Mouse (Mus musculus): ENCODE data around the gene Apoa1. TPM values are rescaled to one million over a fixed set of nuclear protein-coding genes. Genes with fewer than 3 reads are reported as not detected.
A peak's percentile ranks its signal among the peaks of the same experiment; 100 is the strongest.

The Apoa1 gene
- polyA plus RNA-seq, 1 experiment from 2014 or later, result 2.5 TPM

DNA sequence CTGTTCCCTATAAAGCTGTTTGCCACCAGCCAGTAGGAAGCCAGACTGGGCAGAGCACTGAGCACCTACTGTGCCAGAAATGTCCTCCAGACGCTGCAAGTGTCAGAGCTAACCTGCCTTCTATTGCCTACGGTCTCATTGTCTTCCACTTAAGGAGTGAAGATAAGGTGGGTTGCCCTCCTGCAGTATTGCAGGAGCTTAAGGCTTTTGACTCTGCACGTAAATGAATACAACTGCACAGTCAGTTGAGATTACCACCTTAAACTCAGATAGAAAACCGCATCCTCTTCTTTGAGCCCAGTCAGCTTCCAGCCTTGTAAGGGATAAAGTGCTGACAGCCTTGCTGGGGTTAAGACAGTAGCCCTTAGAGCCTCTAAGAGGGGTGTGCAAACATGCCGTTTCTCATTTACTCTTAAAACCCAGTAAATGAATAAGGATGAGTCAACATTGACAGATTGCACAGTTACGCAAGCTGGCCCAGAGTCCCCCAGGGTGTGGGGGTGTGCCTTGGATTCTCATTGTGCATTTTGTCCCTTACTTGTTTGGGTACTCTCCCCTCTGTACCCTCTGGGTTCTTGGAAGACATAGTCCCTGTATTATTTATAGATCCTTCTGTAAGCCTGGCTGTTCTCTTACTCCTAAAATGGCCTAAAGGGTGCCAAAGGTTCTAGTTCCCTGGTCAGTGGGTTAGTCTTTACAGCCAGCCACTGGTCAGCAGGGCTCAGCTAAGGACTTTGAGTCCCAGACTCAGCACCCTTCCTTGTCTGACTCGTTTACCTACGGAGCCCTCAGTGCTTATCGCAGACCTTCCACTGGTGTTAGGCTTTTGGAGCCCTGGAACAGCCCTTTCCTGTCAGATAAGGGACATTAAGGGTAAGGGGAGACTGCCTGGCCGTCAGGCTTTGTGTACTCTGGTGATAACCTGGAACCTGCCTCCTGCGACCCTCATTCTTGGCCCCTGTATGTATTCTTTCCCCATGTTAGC, 12.8 kb upstream of the Apoa1 start:
- Histone ChIP-seq H3K4me3 (replicated peaks) (no peak overlapping the region), H3K4me1 (replicated peaks) (no peaks in the 10 kb centered on the region), H3K4me2 (no peak overlapping the region), H3K36me3 (peaks cover 68% of the 10 kb centered on the region), H3K9me3 (no peaks in the 10 kb centered on the region), H3K27ac (no peak overlapping the region), H3K9ac (replicated peaks) (no peak overlapping the region), H3K27me3 (no peaks in the 10 kb centered on the region)
- ATAC-seq (ENCODE audit: insufficient number of reproducible peaks, insufficient read depth, low FRiP score, low TSS enrichment, low read depth), result no peak
- WGBS, result 82% methylated on average over 11 of the region's 11 CpGs

DNA sequence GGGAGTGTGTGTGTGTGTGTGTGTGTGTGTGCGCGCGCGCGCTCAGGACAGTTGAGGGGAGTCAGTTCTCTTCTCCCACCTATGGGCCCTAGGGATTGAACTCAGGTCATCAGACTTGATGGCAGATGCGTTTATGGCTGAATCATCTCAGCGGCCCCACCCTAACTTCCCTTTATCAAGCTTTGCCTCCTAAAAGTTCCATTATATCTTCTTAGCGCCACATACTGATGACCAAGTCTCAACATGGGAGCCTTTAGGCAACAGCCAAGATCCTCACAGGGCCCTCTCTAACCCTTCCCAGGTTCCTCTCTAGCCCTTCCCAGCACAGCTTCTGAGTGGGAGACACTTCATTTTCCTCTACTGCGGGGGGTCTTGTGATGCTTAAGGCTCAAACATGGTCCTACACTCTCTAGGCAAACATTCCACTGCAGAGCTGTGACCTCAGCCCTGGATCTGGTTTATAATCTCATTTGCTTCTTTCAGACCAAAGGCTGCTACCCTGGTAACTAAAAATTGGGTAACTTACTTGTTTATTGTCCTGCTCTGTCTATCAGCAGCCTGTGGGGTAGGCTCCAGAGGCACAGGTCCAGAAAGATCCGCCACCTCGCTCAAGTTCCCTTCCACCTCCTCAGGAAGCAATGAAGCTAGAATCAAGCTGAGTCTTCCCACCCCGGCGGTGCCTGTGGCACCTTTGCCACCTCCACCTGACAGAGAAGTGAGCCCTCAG, 11.5 kb upstream of the Apoa1 start:
- Histone ChIP-seq H3K4me3 (replicated peaks) (no peak overlapping the region), H3K4me2 (no peak overlapping the region), H3K36me3 (peaks cover 68% of the 10 kb centered on the region), H3K9ac (replicated peaks) (no peak overlapping the region), H3K4me1 (replicated peaks) (no peaks in the 10 kb centered on the region), H3K27me3 (no peaks in the 10 kb centered on the region), H3K9me3 (no peaks in the 10 kb centered on the region), H3K27ac (no peak overlapping the region)
- WGBS, result 93% methylated on average over 13 of the region's 13 CpGs
- ATAC-seq (ENCODE audit: insufficient number of reproducible peaks, insufficient read depth, low FRiP score, low TSS enrichment, low read depth), result no peak

DNA sequence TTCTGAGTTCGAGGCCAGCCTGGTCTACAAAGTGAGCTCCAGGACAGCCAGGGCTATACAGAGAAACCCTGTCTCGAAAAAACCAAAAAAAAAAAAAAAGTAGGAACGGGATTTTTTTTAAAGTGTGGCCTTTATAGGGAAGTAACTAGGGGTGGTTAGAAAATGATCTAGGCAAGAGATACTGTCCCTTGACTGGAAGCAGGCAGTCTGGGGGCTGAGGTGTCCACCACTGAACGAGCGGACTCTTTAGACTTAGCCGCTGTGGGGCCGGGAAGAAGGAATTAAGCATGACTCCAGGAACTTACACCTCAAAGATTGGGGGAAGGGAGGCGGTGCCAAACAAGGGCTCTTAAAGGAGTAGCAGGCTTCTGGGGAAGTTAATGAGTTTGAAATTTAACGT, 10.2 kb upstream of the Apoa1 start:
- no peak overlapping the region for H3K4me3 ChIP-seq (replicated peaks)
- no peak overlapping the region for H3K9ac ChIP-seq (replicated peaks)
- H3K27me3 ChIP-seq, result no peaks in the 10 kb centered on the region
- no peak overlapping the region for H3K27ac ChIP-seq
- no peak overlapping the region for H3K4me2 ChIP-seq
- no peak for ATAC-seq (ENCODE audit: insufficient number of reproducible peaks, insufficient read depth, low FRiP score, low TSS enrichment, low read depth)
- H3K9me3 ChIP-seq, result no peaks in the 10 kb centered on the region
- H3K4me1 ChIP-seq (replicated peaks), result no peaks in the 10 kb centered on the region
- whole genome bisulfite sequencing, result 62% methylated on average over 9 of the region's 9 CpGs
- peaks cover 69% of the 10 kb centered on the region for H3K36me3 ChIP-seq

DNA sequence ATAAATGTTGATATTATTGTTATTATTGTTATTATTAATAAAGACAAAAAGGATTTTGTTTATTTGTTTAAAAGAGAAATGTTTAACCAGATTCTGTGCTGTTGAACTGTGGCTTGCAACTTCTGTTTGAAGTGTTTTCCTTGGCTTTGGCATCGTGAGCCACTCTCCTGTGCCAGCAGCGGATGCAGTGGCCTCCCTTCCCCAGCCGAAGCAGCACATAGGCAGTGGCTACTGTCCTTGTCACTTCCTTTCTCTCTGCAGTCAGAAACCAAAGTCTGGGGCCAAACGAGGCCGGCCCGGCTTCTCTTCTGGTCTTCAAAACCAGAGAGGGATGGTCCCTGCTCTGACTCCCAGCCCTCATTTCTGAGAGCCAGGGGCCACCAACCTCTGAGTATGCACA, 5.3 kb upstream of the Apoa1 start:
- Histone ChIP-seq H3K27me3 (0 out of 2 replicates have a peak, but pooled peaks cover 4% of the 10 kb centered on the region), H3K36me3 (peaks cover 53% of the 10 kb centered on the region), H3K9ac (replicated peaks) (no peak overlapping the region), H3K4me3 (replicated peaks) (no peak overlapping the region), H3K4me2 (no peak overlapping the region), H3K4me1 (replicated peaks) (no peaks in the 10 kb centered on the region), H3K27ac (no peak overlapping the region), H3K9me3 (no peaks in the 10 kb centered on the region)
- 86% methylated on average over 6 of the region's 6 CpGs for WGBS
- ATAC-seq (ENCODE audit: insufficient number of reproducible peaks, insufficient read depth, low FRiP score, low TSS enrichment, low read depth), result no peak

DNA sequence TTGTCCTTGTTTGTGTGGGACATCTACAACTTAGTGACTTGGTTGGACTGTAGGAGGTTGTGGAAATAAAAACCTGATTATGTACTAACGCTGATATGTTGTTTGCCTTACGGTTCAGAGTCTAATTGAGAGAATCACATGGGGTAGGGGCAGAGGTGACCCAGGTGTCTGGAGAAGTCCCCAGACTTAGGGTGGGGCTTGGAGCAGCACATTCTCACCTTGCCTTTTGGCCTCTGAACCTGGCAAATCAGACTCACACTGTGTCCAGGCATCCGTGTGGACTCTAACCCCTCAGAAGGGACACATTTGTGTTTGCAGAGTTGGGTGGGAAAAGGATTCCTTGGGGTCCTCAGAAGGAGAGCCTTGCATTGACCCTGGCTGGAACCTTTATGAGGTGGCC, 4.3 kb upstream of the Apoa1 start:
- Histone ChIP-seq H3K4me2 (no peak overlapping the region), H3K9ac (replicated peaks) (no peak overlapping the region), H3K27ac (no peak overlapping the region), H3K9me3 (no peaks in the 10 kb centered on the region), H3K27me3 (0 out of 2 replicates have a peak, but pooled peaks cover 7% of the 10 kb centered on the region), H3K4me1 (replicated peaks) (no peaks in the 10 kb centered on the region), H3K4me3 (replicated peaks) (no peak overlapping the region), H3K36me3 (peaks cover 49% of the 10 kb centered on the region)
- ATAC-seq (ENCODE audit: insufficient number of reproducible peaks, insufficient read depth, low FRiP score, low TSS enrichment, low read depth), result no peak
- WGBS, result 80% methylated on average over 3 of the region's 3 CpGs

DNA sequence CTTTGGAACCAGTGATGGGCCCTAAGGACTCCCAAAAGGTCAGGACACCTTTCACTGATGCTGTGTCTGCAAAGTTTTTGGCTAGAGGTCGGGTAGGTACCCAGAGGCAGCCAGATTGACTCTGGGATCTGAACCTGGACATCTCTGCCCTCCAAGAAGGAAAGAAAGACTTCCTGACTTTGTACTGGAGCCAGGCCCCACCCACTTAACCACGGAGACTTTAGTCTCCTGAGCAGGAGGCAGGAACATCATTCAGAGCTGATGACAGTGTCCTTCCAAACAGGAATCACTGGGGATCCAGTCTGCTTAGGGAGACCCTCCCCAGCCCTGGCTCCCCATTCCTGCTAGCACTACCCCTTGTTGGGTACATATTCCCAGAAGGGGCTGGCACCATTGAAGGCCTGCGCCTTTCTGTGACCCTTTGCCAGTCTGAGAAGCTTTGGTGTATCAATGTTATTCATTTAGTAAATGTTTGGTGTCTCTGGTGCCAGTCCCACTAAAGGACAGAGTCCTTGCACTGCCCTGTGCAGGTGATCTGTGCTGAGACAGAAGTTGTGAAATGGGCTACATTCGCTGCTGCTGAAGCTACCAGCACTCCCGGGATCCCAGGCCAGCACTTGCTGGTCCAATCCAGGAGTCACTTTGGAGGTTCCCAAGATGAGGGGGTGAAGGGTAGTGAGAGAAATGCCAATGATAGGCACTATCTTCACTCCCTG, 3.3 kb upstream of the Apoa1 start:
- peaks cover 40% of the 10 kb centered on the region for H3K36me3 ChIP-seq
- no peak for ATAC-seq (ENCODE audit: insufficient number of reproducible peaks, insufficient read depth, low FRiP score, low TSS enrichment, low read depth)
- 65% methylated on average over 5 of the region's 5 CpGs for WGBS

DNA sequence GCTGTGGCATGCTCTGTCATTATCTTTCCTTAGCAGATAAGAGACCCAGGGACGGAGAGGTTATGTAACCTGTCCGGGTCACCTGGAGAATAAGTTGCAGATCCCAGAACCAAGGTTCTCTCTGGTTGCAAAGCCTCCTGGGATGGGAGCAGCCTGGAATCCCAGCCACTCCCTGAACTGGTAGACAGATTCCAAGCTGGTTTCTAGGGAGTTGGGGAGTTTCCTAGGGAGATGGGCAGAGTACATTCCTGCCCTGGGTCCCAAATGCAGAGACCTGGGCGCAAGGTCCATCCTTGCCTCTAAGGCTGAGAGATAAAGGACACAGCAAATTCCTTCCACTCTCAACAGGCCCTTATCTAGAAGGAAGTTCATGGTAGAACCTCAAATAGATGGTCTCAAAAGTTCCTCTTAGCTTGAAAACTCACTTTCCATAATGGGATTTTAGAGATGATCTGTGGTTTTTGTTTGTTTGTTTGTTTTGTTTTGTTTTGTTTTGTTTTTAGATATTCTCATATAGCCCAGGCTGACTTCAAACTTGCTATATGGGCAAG, 1.2 kb upstream of the Apoa1 start:
- H3K9me3 ChIP-seq, result no peaks in the 10 kb centered on the region
- WGBS, result 88% methylated on average over 3 of the region's 3 CpGs
- ATAC-seq (ENCODE audit: insufficient number of reproducible peaks, insufficient read depth, low FRiP score, low TSS enrichment, low read depth), result no peak
- H3K27ac ChIP-seq, result no peak overlapping the region
- H3K36me3 ChIP-seq, result peaks cover 20% of the 10 kb centered on the region
- H3K4me2 ChIP-seq, result no peak overlapping the region
- no peak overlapping the region for H3K9ac ChIP-seq (replicated peaks)
- peaks cover 7% of the 10 kb centered on the region for H3K4me1 ChIP-seq (replicated peaks)
- peaks cover 13% of the 10 kb centered on the region; the same call in 1 of the 2 replicates for H3K27me3 ChIP-seq
- H3K4me3 ChIP-seq (replicated peaks), result no peak overlapping the region

More for the DNA sequence above, 3.3 kb upstream of the Apoa1 start:
- H3K9ac ChIP-seq (replicated peaks), result no peak overlapping the region
- no peaks in the 10 kb centered on the region for H3K9me3 ChIP-seq
- no peak overlapping the region for H3K4me2 ChIP-seq
- H3K4me3 ChIP-seq (replicated peaks), result no peak overlapping the region
- 0 out of 2 replicates have a peak, but pooled peaks cover 7% of the 10 kb centered on the region for H3K27me3 ChIP-seq
- H3K27ac ChIP-seq, result no peak overlapping the region
- H3K4me1 ChIP-seq (replicated peaks), result no peaks in the 10 kb centered on the region

DNA sequence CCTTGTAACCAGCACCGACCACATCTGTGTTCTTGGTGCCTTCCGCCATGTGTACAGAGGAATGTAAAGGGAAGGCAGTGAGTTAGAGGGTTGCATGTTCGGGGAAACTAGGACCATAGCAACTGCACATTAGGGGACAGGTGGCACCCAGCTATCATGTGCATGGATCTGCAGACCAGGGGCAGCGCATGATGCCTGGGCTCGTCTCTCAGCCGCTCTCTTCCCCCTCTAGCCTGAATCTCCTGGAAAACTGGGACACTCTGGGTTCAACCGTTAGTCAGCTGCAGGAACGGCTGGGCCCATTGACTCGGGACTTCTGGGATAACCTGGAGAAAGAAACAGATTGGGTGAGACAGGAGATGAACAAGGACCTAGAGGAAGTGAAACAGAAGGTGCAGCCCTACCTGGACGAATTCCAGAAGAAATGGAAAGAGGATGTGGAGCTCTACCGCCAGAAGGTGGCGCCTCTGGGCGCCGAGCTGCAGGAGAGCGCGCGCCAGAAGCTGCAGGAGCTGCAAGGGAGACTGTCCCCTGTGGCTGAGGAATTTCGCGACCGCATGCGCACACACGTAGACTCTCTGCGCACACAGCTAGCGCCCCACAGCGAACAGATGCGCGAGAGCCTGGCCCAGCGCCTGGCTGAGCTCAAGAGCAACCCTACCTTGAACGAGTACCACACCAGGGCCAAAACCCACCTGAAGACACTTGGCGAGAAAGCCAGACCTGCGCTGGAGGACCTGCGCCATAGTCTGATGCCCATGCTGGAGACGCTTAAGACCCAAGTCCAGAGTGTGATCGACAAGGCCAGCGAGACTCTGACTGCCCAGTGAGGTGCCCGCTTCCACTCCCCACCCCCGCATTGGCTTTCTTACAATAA, 1.4 kb downstream of the Apoa1 start:
- Histone ChIP-seq H3K27ac (0 out of 2 replicates have a peak overlapping the region, but pooled peaks have one; percentile 12), H3K4me3 (replicated peaks) (peak overlapping the region; percentile 51), H3K36me3 (0 out of 2 replicates have a peak, but pooled peaks cover under 1% of the 10 kb centered on the region), H3K9me3 (no peaks in the 10 kb centered on the region), H3K4me2 (peak overlapping the region; percentile 82), H3K27me3 (peaks cover 13% of the 10 kb centered on the region; the same call in 1 of the 2 replicates), H3K9ac (replicated peaks) (peak overlapping the region; percentile 60), H3K4me1 (replicated peaks) (peaks cover 7% of the 10 kb centered on the region)
- ATAC-seq (ENCODE audit: insufficient number of reproducible peaks, insufficient read depth, low FRiP score, low TSS enrichment, low read depth), result peak; percentile 83; the same call in 1 of the 2 replicates
- WGBS, result 16% methylated on average over 37 of the region's 37 CpGs

DNA sequence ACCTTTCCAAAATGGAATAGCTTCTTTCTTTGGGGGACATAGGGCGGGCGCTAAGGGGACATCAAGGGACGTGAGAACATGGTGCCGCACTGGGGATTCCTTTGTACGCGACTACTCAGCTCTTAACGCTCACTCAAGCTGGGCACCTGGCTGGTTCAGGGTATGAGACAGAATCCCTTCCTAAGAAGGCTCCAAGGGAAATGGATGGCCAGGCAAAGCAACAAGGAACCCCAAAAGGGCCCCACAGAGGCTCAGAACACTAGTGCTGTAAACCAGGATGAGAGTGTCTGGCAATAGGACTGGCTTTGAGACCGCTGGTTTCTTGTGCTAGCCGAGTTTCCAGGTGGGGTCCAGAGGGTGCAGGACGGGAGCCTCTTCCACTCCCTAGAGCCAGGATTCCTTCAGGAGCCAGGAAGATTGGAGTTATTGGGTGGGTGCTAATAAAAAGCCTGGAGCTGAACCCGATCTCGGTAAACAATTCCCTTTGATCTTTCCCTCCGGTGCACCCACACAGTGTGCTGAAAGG, 2.1 kb downstream of the Apoa1 start:
- Histone ChIP-seq H3K4me3 (replicated peaks) (peak overlapping the region; percentile 51), H3K4me1 (replicated peaks) (peaks cover 7% of the 10 kb centered on the region), H3K27me3 (peaks cover 13% of the 10 kb centered on the region; the same call in 1 of the 2 replicates), H3K9me3 (no peaks in the 10 kb centered on the region), H3K4me2 (peak overlapping the region; percentile 82), H3K27ac (0 out of 2 replicates have a peak overlapping the region, but pooled peaks have one; percentile 12), H3K36me3 (no peaks in the 10 kb centered on the region), H3K9ac (replicated peaks) (peak overlapping the region; percentile 60)
- 7% methylated on average over 13 of the region's 13 CpGs for WGBS
- ATAC-seq (ENCODE audit: insufficient number of reproducible peaks, insufficient read depth, low FRiP score, low TSS enrichment, low read depth), result no peak

DNA sequence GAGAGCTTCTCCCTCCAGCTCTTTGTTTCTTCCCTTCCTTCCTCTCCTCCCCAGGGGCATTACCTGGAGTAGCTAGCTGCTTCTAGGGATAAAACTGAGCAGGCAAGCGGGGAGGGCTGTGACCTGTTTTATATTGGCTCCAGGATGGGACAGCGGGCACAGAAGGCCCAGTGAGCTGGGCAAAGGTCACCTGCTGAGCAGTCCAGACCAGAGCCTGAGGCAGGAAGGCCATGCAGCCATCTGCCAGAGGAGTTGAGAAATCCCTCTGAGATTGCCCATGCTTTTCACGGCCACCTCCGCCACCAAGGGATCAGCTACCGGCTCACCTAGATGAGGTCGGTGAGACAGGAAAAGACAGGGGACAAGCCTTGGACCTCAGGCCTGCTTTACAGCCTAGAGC, 6.8 kb downstream of the Apoa1 start:
- Histone ChIP-seq H3K4me1 (replicated peaks) (peaks cover 6% of the 10 kb centered on the region), H3K4me3 (replicated peaks) (no peak overlapping the region), H3K9ac (replicated peaks) (no peak overlapping the region), H3K36me3 (no peaks in the 10 kb centered on the region), H3K27ac (no peak overlapping the region), H3K9me3 (no peaks in the 10 kb centered on the region), H3K27me3 (peaks cover 5% of the 10 kb centered on the region; the same call in 1 of the 2 replicates), H3K4me2 (no peak overlapping the region)
- WGBS, result 83% methylated on average over 6 of the region's 6 CpGs
- ATAC-seq (ENCODE audit: insufficient number of reproducible peaks, insufficient read depth, low FRiP score, low TSS enrichment, low read depth), result no peak

Measured in limb, embryonic 12.5 days (tissue).